ENCODE assay signal across 11 mouse cellular contexts in genomic region chr7:110163024-110163423, GRCm38 (mm10). TPM values are rescaled to one million over a fixed set of nuclear protein-coding genes. Genes with fewer than 3 reads are reported as not detected.
DNase-seq lines count a peak whose midpoint lies in the region; ATAC-seq lines count a peak whose summit lies in the region.
"Had no signal": no experiment of that assay in that cellular context is flagged by ENCODE, and none has a peak within 500 bp of the region (broad histone marks: within the 10 kb centered on the region; RNA-seq: fewer than 3 reads in every experiment).

No protein-coding gene starts in this region.

- no peak for ATAC-seq in hindbrain, embryonic 11.5 days (ENCODE audit: low FRiP score)
- ATAC-seq in hindbrain, embryonic 14.5 days (ENCODE audit: low FRiP score) = no peak
- ATAC-seq in megakaryocyte, adult 5-6 weeks (ENCODE audit: poor library complexity, severe bottlenecking) = no peak

- no peaks in the 10 kb centered on the region for H3K4me1 ChIP-seq in hindbrain, embryonic 11.5 days (replicated peaks; ENCODE audit: control insufficient read depth, insufficient read depth, low read length)
- no peaks in the 10 kb centered on the region for H3K4me1 ChIP-seq in hindbrain, embryonic 14.5 days (replicated peaks; ENCODE audit: control insufficient read depth, insufficient read depth, low read length)
- H3K4me1 ChIP-seq in megakaryocyte, embryonic 14.5 days = peaks cover 34% of the 10 kb centered on the region

- no peak overlapping the region for H3K27ac ChIP-seq in hindbrain, embryonic 11.5 days (ENCODE audit: low read depth, low read length)
- no peak overlapping the region for H3K27ac ChIP-seq in hindbrain, embryonic 14.5 days
- H3K27ac ChIP-seq: embryonic facial prominence, embryonic 15.5 days had no signal

- 93% methylated on average over 6 of the region's 6 CpGs for WGBS in hindbrain, embryonic 11.5 days
- 92% methylated on average over 6 of the region's 6 CpGs for WGBS in hindbrain, embryonic 14.5 days

- peak; percentile 20 for DNase-seq in hindbrain, embryonic 11.5 days (ENCODE audit: low spot score)
- no peak for DNase-seq in hindbrain, embryonic 14.5 days (ENCODE audit: low spot score)
- DNase-seq in c-Kit-positive CD71-positive TER-119-positive erythroid progenitor cells, embryonic 14.5 days (ENCODE audit: low spot score) = peak; percentile 38
- DNase-seq in retina, postnatal 1 day = peak; percentile 16
- no peak for DNase-seq in urinary bladder, postnatal 14 days (ENCODE audit: low spot score)
- no peak for DNase-seq in left cerebral cortex, postnatal 14 days (ENCODE audit: low spot score in 2 of 2)
- DNase-seq: layer of hippocampus, adult 9-11 months; spleen, adult 18-20 months had no signal

- H3K27me3 ChIP-seq in hindbrain, embryonic 11.5 days (ENCODE audit: control insufficient read depth, insufficient read depth, low read length) = no peaks in the 10 kb centered on the region
- H3K27me3 ChIP-seq in hindbrain, embryonic 14.5 days (ENCODE audit: control insufficient read depth, insufficient read depth, low read length) = no peaks in the 10 kb centered on the region
- no peaks in the 10 kb centered on the region for H3K27me3 ChIP-seq in megakaryocyte, embryonic 14.5 days (replicated peaks)
- H3K27me3 ChIP-seq: embryonic facial prominence, embryonic 15.5 days had no signal

- H3K4me3 ChIP-seq in hindbrain, embryonic 11.5 days (ENCODE audit: low read depth, low read length) = no peak overlapping the region
- H3K4me3 ChIP-seq in hindbrain, embryonic 14.5 days (replicated peaks; ENCODE audit: low read length) = no peak overlapping the region
- peak overlapping the region; percentile 11 for H3K4me3 ChIP-seq in megakaryocyte, embryonic 14.5 days (replicated peaks)
- H3K4me3 ChIP-seq: embryonic facial prominence, embryonic 15.5 days had no signal

- H3K9ac ChIP-seq in hindbrain, embryonic 11.5 days (ENCODE audit: low read depth, low read length) = no peak overlapping the region
- H3K9ac ChIP-seq in hindbrain, embryonic 14.5 days = no peak overlapping the region
- H3K9ac ChIP-seq: embryonic facial prominence, embryonic 15.5 days had no signal

- H3K9me3 ChIP-seq in hindbrain, embryonic 11.5 days (ENCODE audit: control insufficient read depth, low read length) = no peaks in the 10 kb centered on the region
- H3K9me3 ChIP-seq in hindbrain, embryonic 14.5 days (ENCODE audit: control insufficient read depth, low read length) = no peaks in the 10 kb centered on the region
- no peaks in the 10 kb centered on the region for H3K9me3 ChIP-seq in megakaryocyte, embryonic 14.5 days
- H3K9me3 ChIP-seq: embryonic facial prominence, embryonic 15.5 days had no signal

- no peak overlapping the region for H3K4me2 ChIP-seq in hindbrain, embryonic 11.5 days (replicated peaks; ENCODE audit: low read depth, low read length)
- no peak overlapping the region for H3K4me2 ChIP-seq in hindbrain, embryonic 14.5 days (replicated peaks)
- H3K4me2 ChIP-seq: embryonic facial prominence, embryonic 15.5 days had no signal

- intact Hi-C loops in left cerebral cortex, postnatal 14 days (cut with DNase I) = loop anchor here (10.0 kb wide), 1 partner anchor 272 kb away; no protein-coding TSS in a partner anchor

- H3K36me3 ChIP-seq in hindbrain, embryonic 11.5 days (ENCODE audit: control insufficient read depth, insufficient read depth, low read length) = no peaks in the 10 kb centered on the region
- H3K36me3 ChIP-seq in hindbrain, embryonic 14.5 days (replicated peaks; ENCODE audit: control insufficient read depth, insufficient read depth) = no peaks in the 10 kb centered on the region
- H3K36me3 ChIP-seq in megakaryocyte, embryonic 14.5 days (replicated peaks; ENCODE audit: low read length) = no peaks in the 10 kb centered on the region
- H3K36me3 ChIP-seq: embryonic facial prominence, embryonic 15.5 days had no signal

RNA-seq across cellular contexts. Expression of gene Wee1, which starts 41.2 kb away (rescaled TPM):
- 25.7 and 26.6 TPM in 2 replicates for polyA plus RNA-seq in hindbrain, embryonic 11.5 days (2014; fragmentation: Nextera tagmentation; extraction: Ambion mirVana)
- polyA plus RNA-seq in hindbrain, embryonic 14.5 days (2014; fragmentation: Nextera tagmentation; extraction: Ambion mirVana) = 5.7 and 7.8 TPM in 2 replicates
- 4.0 and 4.1 TPM in 2 replicates for polyA plus RNA-seq in megakaryocyte, embryonic 14.5 days (2012; ENCODE audit: insufficient read depth, low replicate concordance)
- total RNA-seq in megakaryocyte, adult 5-6 weeks (2015) = 34.9 and 35.7 TPM in 2 replicates
- 17.7 and 21.5 TPM in 2 replicates for total RNA-seq in megakaryocyte, adult 5-6 weeks (2017)
- total RNA-seq in left cerebral cortex, postnatal 14 days (2021) = 10 to 100 TPM; 15.8 to 19.5 TPM

RNA-seq across cellular contexts. Expression of gene Swap70, which starts 58.5 kb away (rescaled TPM):
- polyA plus RNA-seq in hindbrain, embryonic 11.5 days (2014; fragmentation: Nextera tagmentation; extraction: Ambion mirVana) = 15.6 and 16.3 TPM in 2 replicates
- 10.1 and 12.0 TPM in 2 replicates for polyA plus RNA-seq in hindbrain, embryonic 14.5 days (2014; fragmentation: Nextera tagmentation; extraction: Ambion mirVana)
- polyA plus RNA-seq in megakaryocyte, embryonic 14.5 days (2012; ENCODE audit: insufficient read depth, low replicate concordance) = 4.5 and 8.4 TPM in 2 replicates
- total RNA-seq in megakaryocyte, adult 5-6 weeks (2015) = 29.5 and 33.6 TPM in 2 replicates
- 67.6 and 73.0 TPM in 2 replicates for total RNA-seq in megakaryocyte, adult 5-6 weeks (2017)
- total RNA-seq in left cerebral cortex, postnatal 14 days (2021) = 10 to 100 TPM; 12.5 to 14.3 TPM

Comparison
In these comparisons a context has a peak if more than half of its experiments do, and no peak if none do; other contexts are left out.
1. DNase-seq: peak in hindbrain, embryonic 11.5 days (single experiment), c-Kit-positive CD71-positive TER-119-positive erythroid progenitor cells, embryonic 14.5 days (single experiment) and retina, postnatal 1 day (single experiment); none in hindbrain, embryonic 14.5 days (single experiment), urinary bladder, postnatal 14 days (single experiment) and left cerebral cortex, postnatal 14 days (0 of 2).